In the genomic region with DNA sequence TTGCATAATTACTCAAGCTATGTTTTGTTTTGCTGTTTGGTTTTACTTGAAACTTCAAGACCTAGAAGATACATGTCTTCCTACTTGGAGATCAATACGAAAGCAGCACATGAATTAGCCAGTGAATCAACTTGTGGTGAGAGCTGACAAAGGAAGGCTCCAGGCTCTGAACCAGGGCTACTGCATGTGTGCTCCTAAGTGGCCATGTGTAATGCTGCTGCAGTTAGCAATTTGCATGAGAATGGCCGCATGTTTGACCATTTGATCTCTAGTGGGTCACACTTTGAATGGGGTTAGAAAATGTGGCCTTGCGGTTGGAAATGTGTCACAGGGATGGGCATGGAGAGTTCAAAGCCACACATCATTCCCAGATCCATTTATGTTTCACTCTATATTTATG, we compare ENCODE assay signal across 13 mouse cellular contexts.
"Had no signal": no experiment of that assay in that cellular context is flagged by ENCODE, and none has a peak within 500 bp of the region (broad histone marks: within the 10 kb centered on the region; RNA-seq: fewer than 3 reads in every experiment).

No protein-coding gene starts in this region.

- H3K4me2 ChIP-seq: liver, embryonic 11.5 days; liver, embryonic 15.5 days; midbrain, embryonic 13.5 days; stomach, embryonic 15.5 days had no signal

- H3K27me3 ChIP-seq: liver, embryonic 15.5 days; midbrain, embryonic 13.5 days; stomach, embryonic 15.5 days had no signal

- H3K36me3 ChIP-seq: limb, embryonic 10.5 days; liver, embryonic 15.5 days; midbrain, embryonic 13.5 days; stomach, embryonic 15.5 days had no signal

- H3K4me1 ChIP-seq: limb, embryonic 10.5 days; liver, embryonic 15.5 days; midbrain, embryonic 13.5 days; stomach, embryonic 15.5 days had no signal

- DNase-seq: kidney, adult 8-10 months; kidney, postnatal 25 days; lung, adult 2 months; lung, postnatal 4 days; right cerebral cortex, postnatal 14 days; thymus, postnatal 36 days had no signal

- H3K27ac ChIP-seq: left cerebral cortex, adult 2 months; limb, embryonic 10.5 days; liver, embryonic 15.5 days; midbrain, embryonic 13.5 days; stomach, embryonic 15.5 days had no signal

- ATAC-seq: lung, postnatal 0 days; midbrain, embryonic 13.5 days had no signal

- H3K4me3 ChIP-seq: left cerebral cortex, adult 2 months; limb, embryonic 10.5 days; liver, embryonic 15.5 days; midbrain, embryonic 13.5 days; stomach, embryonic 15.5 days had no signal

- H3K9ac ChIP-seq: liver, embryonic 15.5 days; midbrain, embryonic 13.5 days; stomach, embryonic 15.5 days had no signal

- H3K9me3 ChIP-seq: limb, embryonic 10.5 days; liver, embryonic 15.5 days; midbrain, embryonic 13.5 days; stomach, embryonic 15.5 days had no signal
